Mouse (Mus musculus): ENCODE measurements at regions not wholly inside any gene's neighbourhood (a gene's known extent, or its start where the extent isn't known, plus 50 kb on each side); places are given as distances from the start of the nearest gene placed in this dataset.

GRCm38 (mm10) chr8:104050694-104051539 is 50.5 kb upstream of the Cdh5 start:
- TF ChIP-seq ZNF384 (IDR thresholded peaks at IDR 0.05; ENCODE audit: low read depth, low read length) (no peak), CHD2 (IDR thresholded peaks at IDR 0.05; ENCODE audit: low read depth, low read length) (no peak), ZC3H11A (IDR thresholded peaks at IDR 0.05; ENCODE audit: borderline replicate concordance, low read depth, low read length) (no peak), HCFC1 (IDR thresholded peaks at IDR 0.05; ENCODE audit: borderline replicate concordance, insufficient read depth, low read length) (no peak), MAFK (IDR thresholded peaks at IDR 0.05; ENCODE audit: insufficient read depth, low read depth, low read length) (no peak)
